Mouse (Mus musculus) induced T-regulatory cell, adult 2 months (primary cell): ENCODE measurements around the gene Xrra1.

Source experiments
- DNase-seq: peaks from one replicate; pipeline ENCODE4 v3.0.0-alpha.2; 2012; ENCODE audit warnings: low read depth

The Xrra1 gene

GRCm38 (mm10) chr7:99858813-99859585 is at the start of gene Xrra1:
TSS of gene Xrra1 (plus strand) at chr7:99859116.
- peak; percentile 98 for DNase-seq

DNA sequence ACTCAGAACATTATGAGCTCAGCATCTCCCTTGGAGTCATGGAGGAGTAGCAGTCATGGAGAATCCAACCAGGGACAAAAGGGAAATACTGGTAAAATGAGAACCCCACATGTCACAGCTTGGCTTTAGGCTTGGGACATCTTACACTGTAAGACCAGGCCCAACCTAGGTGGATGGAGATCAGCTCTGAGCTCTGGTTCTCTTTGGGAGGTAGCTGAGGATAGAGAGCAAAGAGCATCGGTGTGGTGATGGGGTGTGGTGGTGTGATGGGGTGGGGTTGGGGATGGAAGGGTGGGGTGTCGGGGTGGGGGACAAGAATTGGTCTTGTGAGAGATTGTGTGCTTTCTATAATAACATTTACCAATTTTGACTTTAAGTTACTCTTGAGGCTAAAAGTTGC is 48.1 kb upstream of the Xrra1 start:
- DNase-seq, result no peak

DNA sequence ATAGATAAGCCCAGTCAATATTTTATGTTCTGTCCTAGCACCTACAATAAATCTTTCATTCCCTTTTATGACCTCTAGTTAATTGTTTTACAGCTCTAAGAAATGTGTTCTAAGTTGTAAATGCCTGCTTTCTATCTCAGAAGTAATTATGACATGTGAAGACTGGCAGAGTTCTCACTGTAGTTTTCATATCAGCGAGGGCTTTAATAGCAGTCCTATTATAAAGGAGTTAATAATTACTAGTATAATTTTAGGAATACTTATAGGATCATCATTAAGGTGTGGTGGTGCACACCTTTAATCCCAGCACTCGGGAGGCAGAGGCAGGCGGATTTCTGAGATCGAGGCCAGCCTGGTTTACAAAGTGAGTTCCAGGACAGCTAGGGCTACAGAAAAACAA is 47.3 kb upstream of the Xrra1 start:
- no peak for DNase-seq

GRCm38 (mm10) chr7:99813394-99813793 is 45.5 kb upstream of the Xrra1 start:
- peak; percentile 77 for DNase-seq

GRCm38 (mm10) chr7:99818181-99818725 is 40.7 kb upstream of the Xrra1 start:
- DNase-seq, result peak; percentile 65

- no peak for DNase-seq
Measured at GRCm38 (mm10) chr7:99821953-99822352, 37.0 kb upstream of the Xrra1 start.

- DNase-seq, result peak; percentile 77
Measured at GRCm38 (mm10) chr7:99822426-99822825, 36.5 kb upstream of the Xrra1 start.

- DNase-seq, result peak; percentile 71
Measured at GRCm38 (mm10) chr7:99823045-99823663, 35.8 kb upstream of the Xrra1 start.

- no peak for DNase-seq
Measured at GRCm38 (mm10) chr7:99824649-99825483, 34.0 kb upstream of the Xrra1 start.

GRCm38 (mm10) chr7:99825511-99825910 is 33.4 kb upstream of the Xrra1 start:
- DNase-seq, result no peak

DNA sequence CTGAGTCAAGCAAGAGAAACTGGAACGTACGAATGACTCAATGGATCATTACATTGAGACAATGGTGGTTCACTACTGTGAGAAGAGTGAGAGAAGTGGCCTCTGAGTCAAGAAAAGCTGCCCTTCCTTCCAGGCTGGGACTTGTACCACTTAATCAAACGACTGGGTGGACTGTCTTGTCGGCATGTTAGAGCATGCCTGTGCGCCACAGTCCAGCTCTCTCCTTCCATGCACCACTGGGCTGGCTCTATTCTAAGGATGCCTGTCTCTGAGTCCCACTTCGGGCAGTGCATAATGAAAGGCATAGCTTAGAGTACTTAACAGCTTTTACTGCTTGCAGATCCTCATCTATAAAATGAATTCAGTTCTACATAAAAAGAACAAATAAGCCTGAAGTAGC is 32.8 kb upstream of the Xrra1 start:
- DNase-seq, result no peak

GRCm38 (mm10) chr7:99828083-99828570 is 30.8 kb upstream of the Xrra1 start, which contains the start of gene Neu3:
TSS of gene Neu3 (minus strand) at chr7:99828417.
- peak; percentile 93 for DNase-seq

GRCm38 (mm10) chr7:99833115-99833845 is 25.6 kb upstream of the Xrra1 start:
- peak; percentile 53 for DNase-seq

DNA sequence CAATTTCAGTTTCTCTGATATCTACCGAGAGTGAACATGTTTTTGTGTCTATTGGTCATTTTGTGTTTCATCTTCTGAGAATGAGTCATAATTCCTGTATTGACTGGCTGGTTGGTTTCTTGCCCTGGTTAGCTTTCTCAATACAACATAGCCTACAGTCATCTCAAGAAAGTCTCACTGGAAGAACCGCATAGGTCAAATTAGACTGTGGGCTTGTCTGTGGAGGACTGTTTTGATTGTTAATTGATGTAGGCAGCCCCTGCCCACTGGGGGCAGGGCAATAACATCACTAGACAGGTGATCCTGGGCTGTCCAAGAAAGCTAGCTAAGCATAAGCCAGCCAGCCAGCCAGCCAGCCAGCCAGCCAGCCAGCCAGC is 25.1 kb upstream of the Xrra1 start:
- peak; percentile 85 for DNase-seq

- DNase-seq, result peak; percentile 70
Measured at GRCm38 (mm10) chr7:99834314-99834853, 24.5 kb upstream of the Xrra1 start.

DNA sequence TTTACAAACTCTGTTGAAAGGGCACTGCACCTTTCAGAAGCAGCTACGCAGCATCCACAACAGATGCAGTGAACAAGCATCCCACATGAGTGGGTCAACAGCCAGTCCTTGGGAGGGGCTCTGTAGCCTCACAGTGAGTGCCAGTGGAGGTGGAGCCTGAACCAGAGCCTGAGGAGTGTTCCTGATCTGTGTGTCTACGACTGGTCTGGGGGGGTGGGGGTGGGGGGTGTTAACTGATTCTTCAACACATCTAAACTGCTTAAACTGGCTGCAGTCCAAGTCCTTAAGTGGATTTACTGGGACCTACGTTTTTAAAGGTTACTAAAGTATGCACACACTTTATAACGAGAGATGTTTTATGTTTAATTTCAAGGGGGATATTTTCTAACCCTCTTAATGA is 22.1 kb upstream of the Xrra1 start:
- DNase-seq, result no peak

DNA sequence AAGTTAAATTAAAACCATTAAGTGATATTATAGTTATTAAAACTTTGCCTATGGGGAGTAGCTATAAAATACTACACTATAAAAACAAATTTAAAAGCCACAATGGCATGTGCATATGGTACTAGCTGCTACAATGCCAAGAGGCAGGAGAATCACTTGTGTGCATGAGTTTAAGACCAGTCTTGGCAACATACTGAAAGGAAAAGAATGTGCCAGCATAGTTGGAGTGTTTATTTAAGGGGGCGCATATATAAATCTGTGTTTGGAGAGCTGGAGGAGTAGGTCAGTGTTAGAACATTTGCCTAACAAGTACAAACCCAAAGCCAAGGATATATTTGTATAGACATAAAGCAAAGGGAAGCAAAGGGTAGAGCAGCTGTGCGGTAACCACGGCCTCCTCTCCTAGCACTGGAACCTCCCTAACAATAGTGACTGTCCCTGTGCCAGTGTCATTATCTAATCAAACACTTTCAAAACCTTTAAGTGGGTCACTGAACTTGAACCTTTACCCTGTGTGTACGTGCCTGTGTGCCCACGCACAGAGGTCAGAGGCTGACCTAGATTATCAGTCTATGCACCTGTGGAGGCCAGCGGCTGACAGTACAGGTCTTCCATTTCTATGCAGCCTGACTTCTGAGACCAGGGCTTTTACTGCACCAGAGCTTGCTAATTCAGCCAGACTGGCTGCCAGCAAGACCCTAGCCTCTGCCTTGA is 21.4 kb upstream of the Xrra1 start:
- DNase-seq, result no peak

GRCm38 (mm10) chr7:99838241-99838640 is 20.7 kb upstream of the Xrra1 start:
- no peak for DNase-seq

DNA sequence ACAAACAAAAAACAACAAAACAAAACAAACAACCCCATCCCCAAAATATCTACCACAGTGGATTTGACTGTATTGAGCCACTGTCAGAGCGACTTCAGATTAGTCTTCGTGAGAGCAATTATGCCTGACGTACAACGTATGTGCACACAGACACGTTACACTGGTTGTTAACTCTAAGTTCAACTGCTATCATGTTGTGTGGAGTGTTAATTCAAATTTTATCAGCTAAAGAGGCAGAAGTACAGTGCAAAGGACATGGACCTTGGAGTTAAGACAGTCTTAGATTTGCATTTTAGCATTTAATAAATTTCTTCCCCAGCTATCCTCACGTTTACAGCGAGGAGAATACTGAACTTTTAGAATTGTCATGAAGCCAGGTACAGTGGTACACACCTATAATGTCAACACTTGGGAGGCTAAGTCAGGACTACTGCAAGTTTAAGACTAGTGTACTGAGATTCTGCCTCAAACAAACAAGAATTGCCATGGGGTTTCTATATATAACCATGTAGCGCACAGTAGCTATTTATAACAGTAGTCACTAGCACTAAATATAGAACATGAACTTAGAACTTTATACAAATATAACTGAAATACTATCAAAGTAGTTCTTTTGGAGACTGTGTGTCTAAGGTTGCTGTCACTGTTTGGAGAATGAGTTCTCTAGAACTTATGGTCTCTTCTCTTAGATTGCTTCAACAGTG is 13.2 kb upstream of the Xrra1 start:
- no peak for DNase-seq

DNA sequence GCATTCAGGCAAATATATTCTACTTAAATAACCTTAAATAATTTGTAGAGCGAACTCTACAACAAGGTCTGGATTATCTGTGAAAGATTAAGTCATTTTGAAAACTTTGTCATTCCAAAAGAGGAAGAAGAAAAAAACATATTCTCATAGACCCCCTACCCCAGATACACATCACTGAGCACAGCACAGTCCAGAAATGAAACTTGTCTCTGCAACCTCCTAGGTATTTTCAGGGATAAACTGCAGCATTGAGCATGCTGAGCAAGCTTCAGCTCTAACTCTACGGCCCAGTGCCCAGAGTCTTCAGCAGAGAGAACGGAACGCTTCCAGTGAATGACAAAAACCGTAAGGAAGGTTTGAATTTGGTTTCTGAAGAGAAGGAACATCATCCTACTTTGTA is 8.4 kb upstream of the Xrra1 start:
- DNase-seq, result no peak
